Mouse (Mus musculus): Measurements from ENCODE around the gene Cyp2j7.

DNA sequence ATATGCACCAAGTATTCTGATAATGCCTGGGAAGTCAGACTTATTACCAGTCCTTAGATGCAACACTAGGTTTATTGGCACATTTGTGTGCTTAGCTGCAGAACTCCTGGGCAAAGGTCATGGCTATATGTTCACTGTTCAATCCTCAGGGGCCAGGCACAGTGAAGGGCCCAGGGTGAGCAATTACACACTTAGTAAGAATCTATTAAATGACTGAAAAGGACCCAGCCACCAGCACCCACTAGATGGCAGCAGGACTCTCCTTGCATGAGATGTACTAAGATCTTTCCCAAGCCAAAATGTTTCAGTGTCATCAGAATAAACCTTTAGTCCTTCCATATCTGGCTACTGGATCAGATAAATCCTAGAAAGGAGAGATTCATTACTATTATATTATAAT, 37.4 kb upstream of the Cyp2j7 start:
- TF ChIP-seq CTCF (IDR thresholded peaks at IDR 0.05; ENCODE audit: control insufficient read depth, insufficient read depth, low read length) (no peak), POLR2A (IDR thresholded peaks at IDR 0.05; ENCODE audit: borderline replicate concordance, control insufficient read depth, low read depth, low read length) (no peak)
